Mouse (Mus musculus) testis, adult 2 months (tissue): ENCODE results near the gene Zbed3.

Source experiments
- CTCF ChIP-seq: fragments of 200-500 bp; IDR thresholded peaks from 2 replicates; pipeline ENCODE4 v1.5.1; 2012; ENCODE audit warnings: low read depth, mild to moderate bottlenecking, inconsistent platforms, low read length, moderate library complexity; ENCODE audit not compliant: control insufficient read depth, insufficient read depth, insufficient replicate concordance
- POLR2A ChIP-seq: fragments of 200-500 bp; IDR thresholded peaks from 2 replicates; pipeline ENCODE4 v1.6.1; 2012; ENCODE audit warnings: low read depth, mild to moderate bottlenecking, inconsistent platforms, low read length, moderate library complexity; ENCODE audit not compliant: control insufficient read depth

DNA sequence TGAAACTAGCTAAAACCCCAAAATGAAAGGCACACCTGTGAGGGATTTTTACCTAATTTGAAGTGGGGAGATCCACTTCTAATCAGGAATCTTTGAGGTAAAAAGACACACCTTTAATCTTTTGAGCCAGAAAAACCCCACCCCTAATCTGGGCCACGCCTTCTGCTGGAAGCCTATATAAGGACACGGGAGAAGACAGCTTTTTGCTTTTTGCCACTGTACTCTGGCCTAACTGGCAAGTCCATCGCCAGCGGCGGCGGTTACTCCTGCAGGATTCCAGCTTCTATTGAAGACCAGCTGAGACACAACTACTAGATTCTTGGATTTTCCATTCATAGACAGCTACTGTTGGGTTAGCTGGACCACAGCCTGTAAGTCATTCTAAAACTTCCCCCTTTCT lies at the start of gene Zbed3:
- TF ChIP-seq CTCF (no peak), POLR2A (no peak)
